Mouse (Mus musculus) right cerebral cortex, postnatal 25 days (tissue): ENCODE results near the gene Hoxa4.

Source experiments
- DNase-seq: peaks from one replicate; pipeline ENCODE4 v3.0.0; 2022

The Hoxa4 gene

DNA sequence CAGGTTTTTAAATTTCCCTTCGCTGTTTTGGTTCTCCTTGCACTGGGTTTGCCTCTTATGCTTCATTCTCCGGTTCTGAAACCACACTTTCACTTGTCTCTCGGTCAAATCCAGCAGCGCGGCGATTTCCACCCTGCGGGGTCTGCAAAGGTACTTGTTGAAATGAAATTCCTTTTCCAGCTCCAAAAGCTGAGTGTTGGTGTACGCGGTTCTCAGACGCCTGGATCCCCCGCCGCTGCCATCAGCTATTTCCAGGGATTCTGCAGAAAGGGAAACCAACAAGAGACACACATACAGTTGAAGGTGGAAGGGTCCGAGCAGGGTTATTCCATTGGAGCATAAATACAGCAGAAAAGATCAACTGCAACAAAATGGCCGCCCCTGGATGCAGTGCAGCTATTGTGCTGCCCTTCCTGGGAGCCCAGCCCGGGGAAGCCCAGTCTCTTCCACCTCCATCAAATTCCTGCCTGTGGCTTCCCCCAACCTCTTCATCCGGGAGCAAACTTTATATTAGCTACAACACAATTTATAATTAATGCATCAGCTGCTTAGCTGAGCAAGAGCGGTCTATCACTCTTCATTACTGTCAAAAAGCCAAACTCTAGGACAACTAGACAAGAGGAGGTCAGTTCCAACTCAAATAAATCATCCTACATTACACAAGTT is 28.1 kb downstream of the Hoxa4 start:
- DNase-seq: no peak

DNA sequence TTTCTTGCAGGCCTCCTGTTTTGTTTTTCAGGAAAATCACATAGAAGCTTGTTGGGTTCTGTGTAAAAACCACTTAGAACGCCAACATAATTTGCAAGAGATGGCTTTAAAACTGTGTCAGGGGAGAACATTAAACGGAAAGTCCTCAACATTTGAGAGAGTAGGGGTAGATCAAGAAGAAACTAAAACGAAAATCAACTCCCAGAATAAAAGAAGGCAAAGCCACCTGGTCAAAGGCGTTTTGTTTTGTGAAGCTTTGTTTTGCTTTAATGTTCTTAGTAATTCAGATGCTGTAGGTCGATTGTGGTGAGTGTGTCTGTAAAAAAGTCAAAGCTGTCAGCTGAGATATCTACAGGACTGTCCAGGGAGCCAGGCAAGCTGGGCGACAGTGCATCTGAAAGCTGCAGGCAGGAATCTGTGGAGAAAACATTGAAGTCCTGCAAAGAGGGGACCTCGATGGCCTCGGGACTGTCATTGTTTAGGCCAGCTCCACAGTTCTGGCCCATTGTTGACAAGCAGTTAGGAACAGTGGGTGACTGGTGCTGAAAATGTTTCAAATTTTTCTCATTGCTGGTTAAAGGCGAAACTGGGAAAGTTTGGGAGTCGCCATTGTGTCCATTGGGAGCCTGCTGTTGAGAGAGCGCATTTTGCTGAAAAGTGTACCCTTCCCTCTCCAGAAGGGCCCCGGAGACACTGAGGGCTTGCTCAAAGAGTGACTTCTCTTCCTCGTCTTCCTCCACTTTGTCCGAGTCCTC is 28.8 kb downstream of the Hoxa4 start:
- no peak for DNase-seq

DNA sequence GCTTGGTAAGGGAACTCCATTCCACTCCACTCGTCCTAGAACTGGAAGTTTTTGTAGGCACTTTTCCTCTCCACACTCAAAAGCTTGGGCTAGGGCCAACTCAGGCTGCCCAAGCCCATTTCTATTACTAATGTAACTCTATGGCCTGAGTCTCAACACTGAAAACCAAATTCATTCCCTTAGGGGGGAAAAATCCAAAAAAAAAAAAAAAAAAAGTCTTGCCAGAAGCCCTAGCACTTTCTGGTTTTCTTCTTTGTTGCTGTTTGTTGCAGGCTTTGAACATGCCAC is 29.5 kb downstream of the Hoxa4 start:
- no peak for DNase-seq

GRCm38 (mm10) chr6:52161336-52162092 is 30.0 kb downstream of the Hoxa4 start:
- no peak for DNase-seq

GRCm38 (mm10) chr6:52160511-52161335 is 30.8 kb downstream of the Hoxa4 start:
- DNase-seq: no peak

DNA sequence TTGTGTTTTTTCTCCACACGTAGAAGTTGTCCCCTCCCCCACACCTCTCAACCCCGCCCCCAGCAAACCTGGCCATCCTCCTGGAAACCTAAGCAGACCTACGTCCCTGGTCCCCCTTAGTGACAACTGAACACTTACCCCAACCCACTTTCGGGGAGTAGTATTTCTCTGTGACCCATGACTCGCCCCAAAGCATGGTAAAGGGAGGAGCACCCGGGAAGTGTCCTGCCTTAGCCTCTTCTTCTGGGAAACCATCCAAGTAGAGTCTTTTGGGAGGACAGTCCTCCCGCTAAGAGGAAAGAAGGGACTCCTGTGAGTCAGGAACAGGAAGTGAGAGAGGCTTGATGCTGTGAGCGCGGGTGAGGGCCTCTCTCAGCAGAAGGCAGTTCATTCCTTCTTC is 31.6 kb downstream of the Hoxa4 start:
- DNase-seq: no peak

GRCm38 (mm10) chr6:52159164-52159761 is 32.3 kb downstream of the Hoxa4 start:
- DNase-seq: no peak

DNA sequence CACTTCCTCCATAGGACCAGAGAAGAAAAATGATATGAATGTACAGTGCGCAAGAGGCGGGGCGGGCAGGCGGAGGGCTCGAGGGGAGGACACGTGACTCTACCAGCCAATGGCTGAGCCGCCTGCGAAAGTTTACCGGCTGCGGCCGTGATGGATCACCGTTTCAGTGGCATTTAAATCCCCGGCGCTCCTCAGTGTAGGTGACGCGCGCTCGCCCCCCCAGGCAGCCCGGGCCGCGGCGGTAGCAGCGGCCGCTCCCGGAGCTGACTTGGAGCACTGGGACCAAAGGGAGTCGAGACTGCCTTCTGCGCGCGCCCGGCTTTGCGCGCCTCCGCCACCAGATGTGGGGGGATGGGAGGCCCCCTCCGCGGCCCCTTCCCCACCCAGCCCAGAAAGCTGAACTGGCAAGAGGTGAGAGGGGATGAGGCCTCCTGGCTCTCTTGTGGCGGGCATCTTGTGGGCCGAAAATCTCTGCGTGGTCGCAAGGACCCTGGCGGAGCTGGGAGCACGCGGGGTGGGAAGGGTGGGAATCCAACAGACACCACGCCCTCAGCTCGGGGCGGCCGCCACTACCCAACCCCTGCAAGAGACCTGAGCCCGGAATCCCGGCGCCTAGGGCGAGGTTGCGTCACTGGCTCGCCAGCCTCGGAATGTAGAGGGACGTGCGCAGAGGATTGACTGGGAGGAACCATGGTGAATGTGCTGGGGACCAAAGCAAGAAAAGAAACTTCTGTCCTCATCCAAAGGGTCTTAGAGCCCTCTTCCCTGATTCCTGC is 33.1 kb downstream of the Hoxa4 start, which contains the start of gene Hoxa1:
Gene Hoxa1 (minus strand): TSS at position 42 of the 776 bp plus-strand sequence.
- DNase-seq: no peak

DNA sequence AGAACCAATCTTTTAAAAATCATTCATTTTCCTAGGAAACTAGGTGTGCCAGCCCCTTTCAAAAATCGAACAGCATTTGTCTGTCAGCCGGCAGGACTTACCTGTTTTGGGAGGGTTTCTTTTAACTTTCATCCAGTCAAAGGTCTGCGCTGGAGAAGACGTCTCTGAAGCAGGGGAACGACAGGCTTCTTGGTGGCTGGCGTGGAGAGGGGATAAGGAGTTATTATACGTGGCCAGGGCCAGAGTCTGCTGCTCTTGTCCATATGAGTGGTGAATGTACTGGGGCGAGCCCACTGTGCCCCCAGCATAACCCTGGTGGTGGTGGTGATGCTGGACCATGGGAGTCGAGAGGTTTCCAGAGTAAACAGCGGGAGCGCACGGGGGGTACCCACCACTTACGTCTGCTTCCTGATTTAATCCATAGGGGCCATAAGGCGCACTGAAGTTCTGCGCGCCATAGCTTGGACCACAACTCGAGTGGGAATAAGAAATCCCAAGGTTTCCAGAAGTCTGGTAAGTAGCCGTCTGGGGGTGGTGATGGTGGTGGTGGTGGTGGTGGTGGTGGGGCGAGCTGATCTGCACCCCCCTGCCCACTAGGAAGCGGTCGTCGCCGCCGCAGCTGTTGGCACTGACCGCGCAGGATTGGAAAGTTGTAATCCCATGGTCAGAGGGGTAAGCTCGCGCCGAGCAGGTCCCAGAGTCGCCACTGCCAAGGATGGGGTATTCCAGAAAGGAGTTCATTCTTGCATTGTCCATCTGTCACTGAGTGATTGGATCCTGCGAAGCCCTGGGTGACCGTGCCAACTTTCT is 33.9 kb downstream of the Hoxa4 start:
- no peak for DNase-seq

- no peak for DNase-seq
These were observed 34.9 kb downstream of the Hoxa4 start for GRCm38 (mm10) chr6:52156551-52157200.

- DNase-seq: no peak
These were observed 36.1 kb downstream of the Hoxa4 start for GRCm38 (mm10) chr6:52155471-52155870.

DNA sequence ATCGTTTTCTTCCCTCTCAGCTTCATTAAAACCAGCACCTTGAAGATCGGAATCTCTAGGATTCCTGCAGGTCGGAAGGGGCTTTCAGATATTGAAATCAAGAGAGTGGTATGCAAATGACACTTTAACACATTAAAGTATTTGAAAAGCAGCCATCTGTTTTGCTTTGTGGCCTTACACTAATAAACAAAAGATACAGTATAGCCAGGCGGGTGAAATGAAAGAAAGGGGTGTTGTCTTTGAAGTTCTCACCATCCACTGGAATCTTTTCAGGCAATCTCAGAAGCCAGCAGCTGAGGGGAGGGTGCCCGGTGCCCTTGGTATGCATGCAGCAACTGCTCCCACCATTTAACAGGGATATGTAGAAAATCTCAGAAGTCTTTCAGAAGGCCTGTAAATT is 37.5 kb downstream of the Hoxa4 start:
- DNase-seq: no peak

GRCm38 (mm10) chr6:52153270-52153669 is 38.3 kb downstream of the Hoxa4 start:
- no peak for DNase-seq

DNA sequence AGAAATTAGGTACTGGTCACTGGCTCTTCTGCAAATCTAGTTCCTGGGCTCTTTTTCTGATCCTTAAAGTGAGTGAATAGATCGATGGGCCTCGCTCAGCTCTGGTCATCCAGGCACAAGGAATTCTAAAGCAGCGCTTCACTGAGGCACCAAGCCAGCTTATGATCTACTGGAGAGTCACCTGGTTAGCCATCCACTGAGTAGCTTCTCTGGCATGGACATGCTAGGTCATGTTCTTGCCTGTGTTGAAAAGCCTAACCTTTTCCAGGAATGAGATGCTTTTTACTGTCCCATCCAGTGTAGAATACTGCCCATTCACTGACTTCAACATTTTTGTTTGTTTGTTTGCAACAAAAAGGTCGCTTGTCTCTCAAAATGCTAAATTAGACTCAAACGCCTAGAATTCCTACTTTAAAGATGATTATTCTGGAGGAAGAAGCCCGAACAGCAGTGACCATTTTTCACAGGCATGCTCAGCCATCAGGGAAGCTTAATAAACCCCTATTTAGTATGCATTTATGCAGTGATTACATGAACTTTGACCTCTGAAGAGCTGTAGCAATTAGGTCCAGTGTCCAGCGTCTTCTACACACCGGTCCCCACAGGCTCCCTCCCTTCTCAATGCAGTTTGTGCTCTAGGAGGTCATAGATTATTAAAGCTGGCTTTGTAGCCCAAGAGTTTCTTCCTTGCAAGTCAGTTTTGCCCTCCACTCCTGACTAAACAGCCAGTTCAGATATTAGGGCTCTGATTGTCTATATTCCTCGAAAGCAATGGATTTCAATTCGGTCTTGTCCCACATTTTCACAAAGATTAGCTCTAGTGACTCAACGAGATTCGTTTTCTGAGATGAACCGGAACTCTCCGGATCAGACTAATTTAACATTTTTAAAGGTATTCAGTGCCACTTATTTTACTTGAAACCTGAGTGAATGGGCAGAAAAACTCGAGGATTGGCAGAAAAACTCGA is 39.0 kb downstream of the Hoxa4 start:
- no peak for DNase-seq

GRCm38 (mm10) chr6:52151571-52151970 is 40.0 kb downstream of the Hoxa4 start:
- DNase-seq: no peak

GRCm38 (mm10) chr6:52150401-52150966 is 41.1 kb downstream of the Hoxa4 start:
- no peak for DNase-seq
